Mouse (Mus musculus) midbrain, embryonic 14.5 days (tissue): ENCODE measurements at regions not wholly inside any gene's neighbourhood (a gene's known extent, or its start where the extent isn't known, plus 50 kb on each side); places are given as distances from the start of the nearest gene placed in this dataset.

Experiments used
- ATAC-seq: fragments of 200-750 bp; cut with Nextera tagmentation; 2 replicates; pipeline ENCODE4 v1.8.0; 2017; ENCODE audit warnings: moderate number of reproducible peaks, moderate library complexity; ENCODE audit not compliant: low FRiP score, low TSS enrichment
- DNase-seq: peaks from one replicate; pipeline ENCODE4 v3.0.0-alpha.2; 2015
- H3K27ac ChIP-seq: fragments of 300-500 bp; sonication (generic); replicated peaks from 2 replicates; pipeline ENCODE4 v1.5.1; 2014; ENCODE audit warnings: mild to moderate bottlenecking, low read depth, low read length, moderate library complexity
- H3K27me3 ChIP-seq: fragments of 300-500 bp; sonication (generic); 2 replicates; pipeline ENCODE4 v1.6.1; 2014; ENCODE audit warnings: low read length, control low read depth, mixed read lengths; ENCODE audit not compliant: control insufficient read depth, insufficient read depth
- H3K36me3 ChIP-seq: fragments of 300-500 bp; sonication (generic); 2 replicates; pipeline ENCODE4 v1.6.1; 2014; ENCODE audit warnings: low read length, control low read depth; ENCODE audit not compliant: control insufficient read depth, insufficient read depth
- H3K4me1 ChIP-seq: fragments of 300-500 bp; sonication (generic); 2 replicates; pipeline ENCODE4 v1.6.1; 2014; ENCODE audit warnings: mild to moderate bottlenecking, antibody characterized with exemption, low read length, control low read depth; ENCODE audit not compliant: control insufficient read depth, insufficient read depth
- H3K4me2 ChIP-seq: fragments of 300-500 bp; sonication (generic); 2 replicates; pipeline ENCODE4 v1.6.1; 2014; ENCODE audit warnings: mild to moderate bottlenecking, low read length, moderate library complexity
- H3K4me3 ChIP-seq: fragments of 300-500 bp; sonication (generic); replicated peaks from 2 replicates; pipeline ENCODE4 v1.5.1; 2014; ENCODE audit warnings: low read depth, low read length
- H3K9ac ChIP-seq: fragments of 300-500 bp; sonication (generic); replicated peaks from 2 replicates; pipeline ENCODE4 v1.6.1; 2014; ENCODE audit warnings: mild to moderate bottlenecking, low read length, moderate library complexity
- H3K9me3 ChIP-seq: fragments of 300-500 bp; sonication (generic); 2 replicates; pipeline ENCODE4 v1.6.1; 2016; ENCODE audit warnings: low read length, control low read depth, mixed read lengths; ENCODE audit not compliant: control insufficient read depth
- WGBS: fragments of 180-500 bp; shearing (Covaris S2); extraction: QIAGEN DNeasy Blood & Tissue Kit; methylation state at CpG from one replicate; pipeline ENCODE4 v1.1.7; 2014; 5-methylcytosine and 5-hydroxymethylcytosine counted together

DNA sequence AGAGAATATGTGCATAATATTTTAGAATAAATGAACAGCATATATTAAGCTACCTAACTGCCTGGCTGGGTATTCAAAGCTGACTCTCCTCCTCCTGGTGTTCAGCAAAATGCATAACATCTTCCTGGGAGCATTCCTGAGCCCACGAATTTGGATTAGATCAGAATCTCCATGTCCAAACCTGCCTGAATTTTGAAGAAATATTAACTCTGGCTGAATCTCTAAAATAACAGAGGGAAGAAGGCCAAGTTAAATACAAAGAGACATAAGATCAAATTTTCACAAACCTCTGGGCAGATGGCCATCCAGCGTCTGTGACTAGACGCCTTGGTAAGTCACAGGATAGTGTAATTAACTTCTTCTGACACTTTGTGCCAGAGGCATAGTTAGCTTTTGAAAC, 95.2 kb upstream of the Lifr start:
- Histone ChIP-seq H3K9me3 (no peaks in the 10 kb centered on the region), H3K27ac (no peak overlapping the region), H3K27me3 (no peaks in the 10 kb centered on the region), H3K4me3 (no peak overlapping the region), H3K4me1 (no peaks in the 10 kb centered on the region), H3K9ac (no peak overlapping the region), H3K4me2 (no peak overlapping the region), H3K36me3 (no peaks in the 10 kb centered on the region)
- ATAC-seq (no peak), DNase-seq (no peak)
- 74% methylated on average over 3 of the region's 3 CpGs for WGBS

- Histone ChIP-seq H3K4me2 (no peak overlapping the region), H3K9ac (no peak overlapping the region), H3K9me3 (no peaks in the 10 kb centered on the region), H3K4me3 (no peak overlapping the region), H3K4me1 (no peaks in the 10 kb centered on the region), H3K36me3 (no peaks in the 10 kb centered on the region), H3K27ac (no peak overlapping the region), H3K27me3 (no peaks in the 10 kb centered on the region)
- ATAC-seq (no peak), DNase-seq (no peak)
- WGBS = 94% methylated on average over 5 of the region's 5 CpGs
These were observed 92.5 kb upstream of the Lifr start for GRCm38 (mm10) chr15:6997871-6998270.

GRCm38 (mm10) chr15:6998576-6999070, 91.8 kb upstream of the Lifr start:
- WGBS = 84% methylated on average over 5 of the region's 5 CpGs
- Histone ChIP-seq H3K36me3 (no peaks in the 10 kb centered on the region), H3K4me3 (no peak overlapping the region), H3K4me2 (no peak overlapping the region), H3K27ac (no peak overlapping the region), H3K9ac (no peak overlapping the region), H3K4me1 (no peaks in the 10 kb centered on the region), H3K27me3 (no peaks in the 10 kb centered on the region), H3K9me3 (no peaks in the 10 kb centered on the region)
- ATAC-seq (no peak), DNase-seq (no peak)

DNA sequence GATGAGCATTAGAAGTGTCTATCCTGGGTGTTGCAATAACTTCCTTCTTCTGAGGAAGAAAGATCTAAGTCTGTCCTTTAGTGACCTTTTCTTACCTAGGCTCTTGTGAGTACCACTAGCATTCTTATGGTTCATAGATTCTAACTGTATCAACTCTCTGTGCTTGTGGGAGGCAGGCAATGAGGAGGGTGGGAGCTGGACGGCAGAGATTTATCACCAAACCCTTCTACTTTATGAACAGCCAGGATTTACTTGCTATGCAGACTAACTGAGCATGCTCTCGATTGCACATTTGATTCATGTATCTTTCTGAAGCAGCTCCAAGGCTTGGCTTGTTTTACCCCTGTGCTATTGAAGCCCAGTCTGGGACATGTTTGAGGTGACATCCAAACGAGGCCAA, 90.7 kb upstream of the Lifr start:
- Histone ChIP-seq H3K4me1 (no peaks in the 10 kb centered on the region), H3K36me3 (no peaks in the 10 kb centered on the region), H3K27me3 (no peaks in the 10 kb centered on the region), H3K9me3 (no peaks in the 10 kb centered on the region), H3K4me3 (no peak overlapping the region), H3K27ac (no peak overlapping the region), H3K9ac (no peak overlapping the region), H3K4me2 (no peak overlapping the region)
- 83% methylated on average over 3 of the region's 3 CpGs for WGBS
- no peak for ATAC-seq
- DNase-seq = no peak

GRCm38 (mm10) chr15:7002226-7002625, 88.2 kb upstream of the Lifr start:
- DNase-seq (no peak), ATAC-seq (no peak)
- WGBS = 86% methylated on average over 5 of the region's 5 CpGs
- H3K4me1 ChIP-seq = no peaks in the 10 kb centered on the region
- H3K9ac ChIP-seq = no peak overlapping the region
- H3K27me3 ChIP-seq = no peaks in the 10 kb centered on the region
- no peak overlapping the region for H3K4me3 ChIP-seq
- no peak overlapping the region for H3K4me2 ChIP-seq
- no peaks in the 10 kb centered on the region for H3K36me3 ChIP-seq
- no peak overlapping the region for H3K27ac ChIP-seq
- no peaks in the 10 kb centered on the region for H3K9me3 ChIP-seq

DNA sequence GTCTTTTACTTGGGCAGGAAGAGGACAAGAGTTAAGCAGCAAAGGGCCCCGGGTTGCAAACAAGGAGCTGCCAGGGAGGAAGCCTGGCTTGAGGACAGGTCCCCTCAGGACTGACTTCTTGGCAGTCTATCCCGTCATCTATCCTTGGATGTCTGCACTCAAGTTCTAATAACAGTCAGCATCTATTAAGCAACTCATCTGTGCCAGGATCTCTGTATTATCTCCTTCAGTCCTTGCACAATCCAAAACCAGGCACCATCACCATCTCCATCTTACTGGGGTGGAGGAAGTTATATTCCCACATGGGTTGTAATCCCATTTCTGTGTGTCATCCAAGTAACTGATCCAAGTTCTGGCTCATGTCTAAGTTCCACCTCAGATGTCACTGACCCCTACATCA, 87.1 kb upstream of the Lifr start:
- WGBS = 89% methylated on average over 2 of the region's 2 CpGs
- ATAC-seq = no peak

DNA sequence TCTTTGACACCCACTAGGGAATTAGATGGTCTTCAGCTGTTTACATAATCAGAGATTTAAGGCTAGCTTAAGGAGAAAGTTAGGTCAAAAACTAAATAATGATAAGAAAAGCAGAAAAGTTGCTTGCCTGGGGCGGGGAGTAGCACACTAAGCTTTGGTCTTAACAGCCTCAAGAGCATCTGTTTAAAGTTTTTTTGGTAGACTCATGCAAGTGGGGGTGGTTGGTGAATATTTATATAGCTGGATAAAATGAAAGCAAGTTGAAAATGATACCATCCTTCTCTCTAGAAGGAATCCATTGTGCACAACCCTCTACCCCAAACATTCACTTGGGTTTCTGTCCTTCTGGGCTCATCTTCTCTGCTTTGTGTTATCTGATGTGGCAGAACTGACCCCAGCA, 85.3 kb upstream of the Lifr start:
- 84% methylated on average over 1 of the region's 1 CpGs for WGBS
- no peak for ATAC-seq
- H3K4me2 ChIP-seq = no peak overlapping the region

More for the DNA sequence above, 87.1 kb upstream of the Lifr start:
- Histone ChIP-seq H3K27me3 (no peaks in the 10 kb centered on the region), H3K4me3 (no peak overlapping the region), H3K9me3 (no peaks in the 10 kb centered on the region), H3K27ac (no peak overlapping the region), H3K36me3 (no peaks in the 10 kb centered on the region), H3K4me2 (no peak overlapping the region), H3K4me1 (no peaks in the 10 kb centered on the region), H3K9ac (no peak overlapping the region)
- no peak for DNase-seq

GRCm38 (mm10) chr15:7006271-7006670, 84.1 kb upstream of the Lifr start:
- Histone ChIP-seq H3K4me3 (no peak overlapping the region), H3K9ac (no peak overlapping the region), H3K4me2 (no peak overlapping the region), H3K27me3 (no peaks in the 10 kb centered on the region), H3K27ac (no peak overlapping the region), H3K36me3 (no peaks in the 10 kb centered on the region), H3K4me1 (no peaks in the 10 kb centered on the region), H3K9me3 (no peaks in the 10 kb centered on the region)
- DNase-seq = no peak
- ATAC-seq = no peak
- 79% methylated on average over 2 of the region's 2 CpGs for WGBS

More for the DNA sequence above, 85.3 kb upstream of the Lifr start:
- Histone ChIP-seq H3K4me1 (no peaks in the 10 kb centered on the region), H3K9ac (no peak overlapping the region), H3K27me3 (no peaks in the 10 kb centered on the region), H3K9me3 (no peaks in the 10 kb centered on the region), H3K36me3 (no peaks in the 10 kb centered on the region), H3K4me3 (no peak overlapping the region), H3K27ac (no peak overlapping the region)
- no peak for DNase-seq

DNA sequence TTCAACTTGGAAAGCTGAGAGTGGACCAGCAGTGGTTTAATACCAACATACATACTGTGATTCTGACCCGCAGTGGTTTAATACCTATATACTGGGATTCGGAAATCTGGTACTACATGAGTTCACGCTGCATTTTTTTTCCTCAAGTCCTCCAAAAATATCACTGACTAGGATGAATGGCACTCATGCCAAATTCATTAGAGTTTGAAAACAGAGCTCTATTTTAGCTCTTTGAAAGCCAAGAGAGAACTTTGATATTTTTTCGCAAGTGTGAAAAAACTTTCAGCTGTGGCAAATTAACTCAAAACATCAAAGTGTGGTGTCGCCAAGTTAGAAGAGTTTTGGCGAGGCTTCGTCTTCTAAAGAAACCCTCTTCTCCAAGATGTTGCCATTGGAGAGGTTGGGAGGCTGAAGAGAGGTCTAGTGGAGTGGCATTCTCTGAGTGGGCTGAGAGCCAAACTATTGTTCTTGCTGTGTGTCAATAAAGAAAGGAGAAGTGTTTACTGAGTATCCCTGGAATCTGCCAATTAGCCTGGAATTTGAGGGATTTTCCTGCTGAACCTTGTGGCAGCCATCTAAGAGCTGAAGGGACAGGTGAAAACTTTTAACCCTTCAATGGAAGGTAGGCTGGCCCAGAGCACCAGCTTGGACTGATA, 81.6 kb upstream of the Lifr start:
- 88% methylated on average over 7 of the region's 7 CpGs for WGBS

More for the DNA sequence above, 81.6 kb upstream of the Lifr start:
- Histone ChIP-seq H3K4me1 (no peaks in the 10 kb centered on the region), H3K27ac (no peak overlapping the region), H3K4me3 (no peak overlapping the region), H3K9me3 (no peaks in the 10 kb centered on the region), H3K27me3 (no peaks in the 10 kb centered on the region), H3K4me2 (no peak overlapping the region), H3K9ac (no peak overlapping the region), H3K36me3 (no peaks in the 10 kb centered on the region)
- no peak for DNase-seq
- no peak for ATAC-seq
